ENCODE assay signal across 29 mouse cellular contexts in genomic region chr5:96834338-96834737, GRCm38 (mm10). TPM values are rescaled to one million over a fixed set of nuclear protein-coding genes. Genes with fewer than 3 reads are reported as not detected.
A peak's percentile ranks its signal among the peaks of the same experiment; 100 is the strongest.
DNase-seq lines count a peak whose midpoint lies in the region; ATAC-seq and TF ChIP-seq lines count a peak whose summit lies in the region.
"Had no signal": no experiment of that assay in that cellular context is flagged by ENCODE, and none has a peak within 500 bp of the region (broad histone marks: within the 10 kb centered on the region; RNA-seq: fewer than 3 reads in every experiment).

No protein-coding gene starts in this region.

- H3K4me2 ChIP-seq in forebrain, postnatal 0 days (ENCODE audit: low read depth): no peak overlapping the region
- H3K4me2 ChIP-seq: embryonic facial prominence, embryonic 13.5 days; forebrain, embryonic 13.5 days; heart, embryonic 13.5 days; limb, embryonic 12.5 days; liver, embryonic 15.5 days; lung, embryonic 14.5 days; midbrain, embryonic 11.5 days; neural tube, embryonic 12.5 days had no signal

- no peaks in the 10 kb centered on the region for H3K36me3 ChIP-seq in forebrain, postnatal 0 days (ENCODE audit: insufficient read depth)
- H3K36me3 ChIP-seq: embryonic facial prominence, embryonic 13.5 days; limb, embryonic 12.5 days; liver, embryonic 15.5 days; neural tube, embryonic 12.5 days had no signal

- H3K27me3 ChIP-seq in forebrain, postnatal 0 days (ENCODE audit: insufficient read depth, low read length): no peaks in the 10 kb centered on the region
- H3K27me3 ChIP-seq: forebrain, embryonic 13.5 days; heart, embryonic 13.5 days; limb, embryonic 12.5 days; liver, embryonic 15.5 days; neural tube, embryonic 12.5 days had no signal

- no peak overlapping the region for H3K4me3 ChIP-seq in forebrain, postnatal 0 days (ENCODE audit: low read depth, low read length)
- H3K4me3 ChIP-seq: embryonic facial prominence, embryonic 13.5 days; erythroblast, embryonic 14.5 days; forebrain, embryonic 13.5 days; heart, embryonic 13.5 days; limb, embryonic 12.5 days; liver, embryonic 15.5 days; neural tube, embryonic 12.5 days had no signal

- no peak for TF ChIP-seq CTCF in forebrain, postnatal 0 days (IDR thresholded peaks at IDR 0.05; ENCODE audit: low read depth)

- DNase-seq in gastrocnemius, adult 18-20 months (ENCODE audit: low spot score): peak; percentile 67
- DNase-seq in gastrocnemius, postnatal 14 days: no peak
- DNase-seq in 3134 (ENCODE audit: extremely low read depth, insufficient read length, low spot score) (peak; percentile 49), NIH3T3 (ENCODE audit: low read depth) (peak; percentile 63)
- peak; percentile 28 for DNase-seq in gonadal fat pad, adult 2 months (ENCODE audit: low read depth)
- DNase-seq in forebrain, postnatal 0 days: no peak
- no peak for DNase-seq in adrenal gland, adult 8-10 months
- DNase-seq: adrenal gland, postnatal 14 days; cerebellum, adult 11-12 months; cerebellum, adult 9-11 months; embryo, embryonic 11 days; heart, postnatal 10 days; kidney, adult 2 months; kidney, postnatal 10 days; layer of hippocampus, postnatal 36 days; lung, embryonic 14.5 days; lung, postnatal 14 days; right cerebral cortex, adult 18-20 months; thymus, postnatal 4 days had no signal

- ATAC-seq in forebrain, postnatal 0 days: no peak
- ATAC-seq: forebrain, embryonic 13.5 days; hindbrain, embryonic 16.5 days; midbrain, embryonic 16.5 days had no signal

- 58% methylated on average over 5 of the region's 5 CpGs for WGBS in forebrain, postnatal 0 days

- no peaks in the 10 kb centered on the region for H3K4me1 ChIP-seq in forebrain, postnatal 0 days (ENCODE audit: insufficient read depth)
- H3K4me1 ChIP-seq: embryonic facial prominence, embryonic 13.5 days; forebrain, embryonic 13.5 days; heart, embryonic 13.5 days; limb, embryonic 12.5 days; liver, embryonic 15.5 days; neural tube, embryonic 12.5 days had no signal

- H3K27ac ChIP-seq in forebrain, postnatal 0 days (ENCODE audit: low read depth, low read length): no peak overlapping the region
- H3K27ac ChIP-seq: embryonic facial prominence, embryonic 13.5 days; forebrain, embryonic 13.5 days; heart, embryonic 13.5 days; limb, embryonic 12.5 days; liver, embryonic 15.5 days; neural tube, embryonic 12.5 days had no signal

- no peaks in the 10 kb centered on the region for H3K9me3 ChIP-seq in forebrain, postnatal 0 days (ENCODE audit: low read length)
- H3K9me3 ChIP-seq: embryonic facial prominence, embryonic 13.5 days; forebrain, embryonic 13.5 days; heart, embryonic 13.5 days; limb, embryonic 12.5 days; liver, embryonic 15.5 days; neural tube, embryonic 12.5 days had no signal

- intact Hi-C loops in gastrocnemius, postnatal 14 days (cut with DNase I; ENCODE audit: low total_unique reads): no loop called here

- H3K9ac ChIP-seq in forebrain, postnatal 0 days: no peak overlapping the region
- H3K9ac ChIP-seq: embryonic facial prominence, embryonic 13.5 days; forebrain, embryonic 13.5 days; heart, embryonic 13.5 days; limb, embryonic 12.5 days; liver, embryonic 15.5 days; lung, embryonic 14.5 days; neural tube, embryonic 12.5 days had no signal

RNA-seq across cellular contexts. Expression of gene Anxa3, which starts 41.2 kb away (rescaled TPM):
- total RNA-seq in gastrocnemius, adult 18-20 months (2021): 10 to 100 TPM in 1 of 2 experiments, 1 to 10 TPM in 1; 9.5 to 20.3 TPM
- total RNA-seq in gastrocnemius, postnatal 14 days (2021): 10 to 100 TPM; 16.6 to 22.5 TPM
- 48.3 and 55.4 TPM in 2 replicates for polyA plus RNA-seq in gonadal fat pad, adult 2 months (2012; rRNA removed)
- total RNA-seq in forebrain, postnatal 0 days (2014; rRNA removed): 25.9 and 31.7 TPM in 2 replicates
- polyA plus RNA-seq in forebrain, postnatal 0 days (2015; fragmentation: Nextera tagmentation; extraction: Ambion mirVana): 13.5 and 18.0 TPM in 2 replicates
- 10 to 100 TPM; 15.7 to 30.5 (median 22.7) TPM for total RNA-seq in adrenal gland, adult 8-10 months (2022)
- polyA plus RNA-seq: erythroblast, embryonic 14.5 days had no signal

Comparison
In these comparisons a context has a peak if more than half of its experiments do, and no peak if none do; other contexts are left out.
1. DNase-seq: peak in gastrocnemius, adult 18-20 months (single experiment), 3134 (single experiment), NIH3T3 (single experiment) and gonadal fat pad, adult 2 months (single experiment); none in gastrocnemius, postnatal 14 days (single experiment), forebrain, postnatal 0 days (single experiment) and adrenal gland, adult 8-10 months (single experiment).